Mouse (Mus musculus): Measurements from ENCODE around the gene Ntan1. TPM values are rescaled to one million over a fixed set of nuclear protein-coding genes. Genes with fewer than 3 reads are reported as not detected.

The Ntan1 gene
- polyA plus RNA-seq, 1 experiment from 2014 or later, result 167 TPM

DNA sequence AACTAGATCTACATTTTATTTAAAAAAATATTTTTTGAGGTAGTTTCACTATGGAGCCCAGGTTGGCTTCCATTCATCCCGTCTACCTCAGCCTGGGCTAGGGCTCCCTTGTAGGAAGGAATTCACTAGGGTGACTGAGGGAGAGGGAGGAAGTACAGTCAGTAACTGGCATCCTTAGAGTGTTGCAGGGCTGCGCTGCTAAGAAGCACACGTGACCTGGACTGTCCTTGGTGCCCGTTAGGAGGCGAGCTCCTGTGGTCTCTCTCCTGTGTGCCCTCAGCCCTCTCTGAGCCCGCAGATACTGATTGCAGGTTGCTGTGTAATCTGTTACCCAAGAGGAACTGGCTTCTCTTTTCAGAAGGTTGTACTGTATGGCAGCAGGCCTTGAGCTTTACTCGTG is 10.2 kb upstream of the Ntan1 start:
- no peak overlapping the region for H3K27ac ChIP-seq
- DNase-seq (ENCODE audit: low spot score) (no peak), ATAC-seq (replicated peaks; ENCODE audit: low FRiP score, low read depth) (no peak)
- no peak overlapping the region for H3K9ac ChIP-seq (ENCODE audit: low read depth, low read length)
- no peak overlapping the region for H3K4me2 ChIP-seq (ENCODE audit: low read length)
- no peaks in the 10 kb centered on the region for H3K4me1 ChIP-seq (replicated peaks; ENCODE audit: insufficient read depth, low read length)
- peaks cover 79% of the 10 kb centered on the region for H3K36me3 ChIP-seq (ENCODE audit: insufficient read depth, low read length)
- H3K4me3 ChIP-seq (replicated peaks; ENCODE audit: low read depth, low read length), result no peak overlapping the region
- no peak for TF ChIP-seq CTCF (IDR thresholded peaks at IDR 0.05; ENCODE audit: low read depth)
- H3K27me3 ChIP-seq (ENCODE audit: insufficient read depth, low read length), result no peaks in the 10 kb centered on the region
- WGBS, result 95% methylated on average over 7 of the region's 7 CpGs
- H3K9me3 ChIP-seq (replicated peaks; ENCODE audit: low read length), result no peaks in the 10 kb centered on the region

DNA sequence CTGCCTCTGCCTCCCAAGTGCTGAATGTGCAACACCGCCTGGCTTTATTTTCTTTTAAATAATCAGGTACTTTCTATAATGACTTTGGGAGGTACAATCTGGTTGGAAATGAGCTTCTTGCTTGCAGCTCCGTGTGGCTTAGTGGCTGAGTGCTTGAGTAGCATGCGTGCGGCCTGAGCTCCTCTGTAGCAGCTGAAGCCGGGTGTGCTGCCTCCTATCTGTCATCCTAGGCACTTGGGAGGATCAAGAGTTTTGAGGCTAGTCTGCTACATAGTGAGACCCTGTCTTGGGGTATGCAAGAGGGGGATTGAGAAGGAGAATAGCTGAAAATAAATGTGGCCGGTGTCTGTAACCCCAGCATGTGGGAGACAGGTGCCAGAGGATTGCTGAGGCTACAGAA is 6.5 kb upstream of the Ntan1 start:
- Histone ChIP-seq H3K36me3 (ENCODE audit: insufficient read depth, low read length) (peaks cover 67% of the 10 kb centered on the region), H3K27ac (no peak overlapping the region), H3K4me2 (ENCODE audit: low read length) (no peak overlapping the region), H3K4me3 (replicated peaks; ENCODE audit: low read depth, low read length) (no peak overlapping the region), H3K4me1 (replicated peaks; ENCODE audit: insufficient read depth, low read length) (no peaks in the 10 kb centered on the region), H3K9me3 (replicated peaks; ENCODE audit: low read length) (no peaks in the 10 kb centered on the region), H3K27me3 (ENCODE audit: insufficient read depth, low read length) (no peaks in the 10 kb centered on the region), H3K9ac (ENCODE audit: low read depth, low read length) (no peak overlapping the region)
- TF ChIP-seq CTCF (IDR thresholded peaks at IDR 0.05; ENCODE audit: low read depth), result no peak
- DNase-seq (ENCODE audit: low spot score) (no peak), ATAC-seq (replicated peaks; ENCODE audit: low FRiP score, low read depth) (no peak)
- WGBS, result 91% methylated on average over 6 of the region's 6 CpGs

DNA sequence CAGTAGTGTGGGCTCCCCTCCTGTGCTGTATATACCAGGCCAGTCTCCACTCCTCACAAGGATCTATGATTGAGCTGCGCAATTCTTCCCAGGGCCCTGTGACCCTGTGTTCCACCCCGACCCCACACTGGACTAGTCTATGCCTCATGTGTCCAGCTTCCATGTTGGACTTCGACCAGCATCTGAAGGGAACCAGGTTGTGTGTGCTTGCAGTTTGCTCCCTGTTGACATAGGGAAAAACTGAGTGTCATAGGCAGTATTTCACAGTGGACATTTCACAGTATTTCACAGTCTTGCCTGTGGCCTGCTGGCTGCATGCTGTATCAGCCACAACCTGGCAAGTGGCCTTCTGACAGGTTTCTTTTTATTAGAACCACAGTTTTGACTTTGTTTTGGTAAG is 5.4 kb upstream of the Ntan1 start:
- no peak overlapping the region for H3K4me2 ChIP-seq (ENCODE audit: low read length)
- no peaks in the 10 kb centered on the region for H3K27me3 ChIP-seq (ENCODE audit: insufficient read depth, low read length)
- H3K27ac ChIP-seq, result no peak overlapping the region
- 94% methylated on average over 3 of the region's 3 CpGs for WGBS
- TF ChIP-seq CTCF (IDR thresholded peaks at IDR 0.05; ENCODE audit: low read depth), result no peak
- H3K9me3 ChIP-seq (replicated peaks; ENCODE audit: low read length), result no peaks in the 10 kb centered on the region
- ATAC-seq (replicated peaks; ENCODE audit: low FRiP score, low read depth) (no peak), DNase-seq (ENCODE audit: low spot score) (no peak)
- H3K4me1 ChIP-seq (replicated peaks; ENCODE audit: insufficient read depth, low read length), result no peaks in the 10 kb centered on the region
- peaks cover 61% of the 10 kb centered on the region for H3K36me3 ChIP-seq (ENCODE audit: insufficient read depth, low read length)
- no peak overlapping the region for H3K4me3 ChIP-seq (replicated peaks; ENCODE audit: low read depth, low read length)
- no peak overlapping the region for H3K9ac ChIP-seq (ENCODE audit: low read depth, low read length)

DNA sequence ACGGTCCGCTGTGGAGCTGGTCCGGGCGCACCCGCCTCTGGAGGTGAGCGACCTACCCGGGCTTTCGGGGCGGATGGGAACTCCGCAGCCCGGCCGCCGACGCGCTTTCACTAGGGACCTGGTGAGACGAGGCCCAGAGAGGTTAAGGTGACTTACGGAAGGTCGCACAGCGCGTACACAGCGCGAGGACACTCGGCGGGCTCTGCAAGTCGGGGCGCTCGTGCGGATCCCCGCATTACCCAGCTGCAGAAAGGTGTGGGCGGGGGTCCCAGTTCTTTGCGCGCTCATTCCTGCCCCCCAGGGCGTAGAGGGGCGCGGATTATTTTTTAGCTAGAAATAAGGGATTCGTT is 724 bp downstream of the Ntan1 start:
- Histone ChIP-seq H3K4me3 (replicated peaks; ENCODE audit: low read depth, low read length) (peak overlapping the region; percentile 89), H3K9ac (ENCODE audit: low read depth, low read length) (peak overlapping the region; percentile 89), H3K4me2 (ENCODE audit: low read length) (peak overlapping the region; percentile 89), H3K27me3 (ENCODE audit: insufficient read depth, low read length) (no peaks in the 10 kb centered on the region), H3K27ac (peak overlapping the region; percentile 95), H3K36me3 (ENCODE audit: insufficient read depth, low read length) (peaks cover 12% of the 10 kb centered on the region; the same call in 1 of the 2 replicates), H3K9me3 (replicated peaks; ENCODE audit: low read length) (no peaks in the 10 kb centered on the region), H3K4me1 (replicated peaks; ENCODE audit: insufficient read depth, low read length) (no peaks in the 10 kb centered on the region)
- no peak for TF ChIP-seq CTCF (IDR thresholded peaks at IDR 0.05; ENCODE audit: low read depth)
- DNase-seq (ENCODE audit: low spot score) (no peak), ATAC-seq (replicated peaks; ENCODE audit: low FRiP score, low read depth) (peak; percentile 62)
- WGBS, result under 1% methylated on average over 36 of the region's 36 CpGs

DNA sequence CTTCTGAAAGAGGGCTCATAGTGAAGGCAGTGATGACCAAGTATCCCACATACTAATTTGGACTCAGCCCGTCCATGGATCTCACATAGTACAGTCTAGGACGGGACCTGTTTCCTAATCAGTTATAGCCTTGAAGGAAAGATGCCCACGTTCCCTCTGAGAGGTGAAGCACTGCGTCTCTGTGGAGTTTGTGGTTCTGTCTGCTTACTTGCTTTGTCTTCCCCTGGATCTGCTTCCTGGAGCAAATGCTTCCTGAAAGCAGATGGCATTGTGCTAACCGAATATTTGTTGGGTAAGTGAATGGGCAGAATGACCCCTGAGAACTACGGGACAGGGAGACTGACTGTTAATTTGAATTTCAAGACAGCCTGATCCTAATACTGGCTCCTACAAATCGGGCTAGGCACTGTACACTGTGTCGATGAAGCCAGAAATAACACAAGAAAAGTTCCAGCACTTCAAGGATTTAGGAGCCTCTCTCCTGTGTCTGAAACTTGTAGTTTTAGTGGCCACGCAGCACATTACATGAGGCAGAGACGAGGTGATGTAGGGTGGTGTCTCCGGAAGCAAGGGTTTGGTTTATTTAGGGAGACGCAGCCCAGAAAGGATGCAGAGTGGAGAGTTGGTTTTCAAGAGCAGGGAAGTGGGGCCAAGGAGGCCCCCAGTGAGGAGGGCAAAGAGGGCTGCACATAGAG is 1.3 kb downstream of the Ntan1 start:
- no peak for ATAC-seq (replicated peaks; ENCODE audit: low FRiP score, low read depth)
- Histone ChIP-seq H3K9ac (ENCODE audit: low read depth, low read length) (peak overlapping the region; percentile 89), H3K4me1 (replicated peaks; ENCODE audit: insufficient read depth, low read length) (no peaks in the 10 kb centered on the region), H3K27ac (peak overlapping the region; percentile 95), H3K9me3 (replicated peaks; ENCODE audit: low read length) (no peaks in the 10 kb centered on the region), H3K4me2 (ENCODE audit: low read length) (peak overlapping the region; percentile 89), H3K4me3 (replicated peaks; ENCODE audit: low read depth, low read length) (peak overlapping the region; percentile 89), H3K27me3 (ENCODE audit: insufficient read depth, low read length) (no peaks in the 10 kb centered on the region), H3K36me3 (ENCODE audit: insufficient read depth, low read length) (peaks cover 6% of the 10 kb centered on the region; the same call in 1 of the 2 replicates)
- DNase-seq (ENCODE audit: low spot score), result peak; percentile 40
- 15% methylated on average over 12 of the region's 12 CpGs for WGBS
- no peak for TF ChIP-seq CTCF (IDR thresholded peaks at IDR 0.05; ENCODE audit: low read depth)

DNA sequence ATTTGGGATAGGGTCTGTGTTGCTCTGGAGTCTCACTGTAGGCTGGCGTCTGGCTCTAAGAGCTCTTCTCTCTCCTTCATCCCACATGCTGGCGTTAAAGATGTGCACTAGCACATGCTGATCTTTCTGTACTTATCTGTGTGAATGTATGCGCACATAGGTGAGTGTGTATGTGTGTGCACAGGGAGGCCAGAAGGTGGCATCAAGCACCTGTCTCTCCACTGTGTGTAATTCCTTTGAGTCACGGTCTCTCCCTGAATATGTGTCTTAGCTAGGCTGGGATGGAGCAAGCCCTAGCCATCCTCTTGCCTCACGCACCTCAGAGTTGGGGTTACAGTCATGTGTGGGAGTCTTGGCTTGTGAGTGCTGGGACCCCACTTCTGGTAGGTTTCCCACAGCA is 2.1 kb downstream of the Ntan1 start:
- WGBS, result 95% methylated on average over 5 of the region's 5 CpGs
- DNase-seq (ENCODE audit: low spot score), result no peak
- Histone ChIP-seq H3K4me1 (replicated peaks; ENCODE audit: insufficient read depth, low read length) (no peaks in the 10 kb centered on the region), H3K9me3 (replicated peaks; ENCODE audit: low read length) (no peaks in the 10 kb centered on the region), H3K27ac (no peak overlapping the region), H3K36me3 (ENCODE audit: insufficient read depth, low read length) (no peaks in the 10 kb centered on the region), H3K9ac (ENCODE audit: low read depth, low read length) (no peak overlapping the region), H3K4me3 (replicated peaks; ENCODE audit: low read depth, low read length) (no peak overlapping the region), H3K27me3 (ENCODE audit: insufficient read depth, low read length) (no peaks in the 10 kb centered on the region), H3K4me2 (ENCODE audit: low read length) (peak overlapping the region; percentile 89; the same call in 1 of the 2 replicates)
- ATAC-seq (replicated peaks; ENCODE audit: low FRiP score, low read depth), result no peak
- peak; percentile 10; the same call in 1 of the 2 replicates for TF ChIP-seq CTCF (IDR thresholded peaks at IDR 0.05; ENCODE audit: low read depth)

Measured in kidney, postnatal 0 days (tissue).